Mouse (Mus musculus): ENCODE measurements at regions not wholly inside any gene's neighbourhood (a gene's known extent, or its start where the extent isn't known, plus 50 kb on each side); places are given as distances from the start of the nearest gene placed in this dataset.
"Not testable (repeated sequence)": the region's sequence is repeated elsewhere in the genome, so short reads cannot be mapped to it uniquely, and the experiment has no call there.

GRCm38 (mm10) chr3:82290373-82290772, 67.5 kb upstream of the Map9 start:
- no peak for DNase-seq (ENCODE audit: low read depth)

GRCm38 (mm10) chr3:82288996-82289395, 68.8 kb upstream of the Map9 start:
- no peak for DNase-seq (ENCODE audit: low read depth)

GRCm38 (mm10) chr3:82276977-82277714, 80.7 kb upstream of the Map9 start:
- no peak for DNase-seq (ENCODE audit: low read depth)

GRCm38 (mm10) chr3:82275822-82276203, 82.0 kb upstream of the Map9 start:
- no peak for DNase-seq (ENCODE audit: low read depth)

GRCm38 (mm10) chr3:82274945-82275821, 82.7 kb upstream of the Map9 start:
- peak; percentile 11 for DNase-seq (ENCODE audit: low read depth)

- DNase-seq (ENCODE audit: low read depth): no peak
Measured at GRCm38 (mm10) chr3:82274196-82274937, 83.5 kb upstream of the Map9 start.

- DNase-seq (ENCODE audit: low read depth): not testable (repeated sequence)
Measured at GRCm38 (mm10) chr3:82273511-82273910, 84.3 kb upstream of the Map9 start.

GRCm38 (mm10) chr3:82271965-82272364, 85.9 kb upstream of the Map9 start:
- no peak for DNase-seq (ENCODE audit: low read depth)

- no peak for DNase-seq (ENCODE audit: low read depth)
Measured at GRCm38 (mm10) chr3:82265941-82266340, 91.9 kb upstream of the Map9 start.

- no peak for DNase-seq (ENCODE audit: low read depth)
Measured at GRCm38 (mm10) chr3:82261976-82262375, 95.9 kb upstream of the Map9 start.

- DNase-seq (ENCODE audit: low read depth): no peak
Measured at GRCm38 (mm10) chr3:82259986-82260652, 97.7 kb upstream of the Map9 start.

- DNase-seq (ENCODE audit: low read depth): no peak
Measured at GRCm38 (mm10) chr3:82250796-82251261, 105.2 kb upstream of the Gucy1a1 start.

GRCm38 (mm10) chr3:82249968-82250795, 104.6 kb upstream of the Gucy1a1 start:
- no peak for DNase-seq (ENCODE audit: low read depth)

GRCm38 (mm10) chr3:82236377-82237057, 90.9 kb upstream of the Gucy1a1 start:
- DNase-seq (ENCODE audit: low read depth): no peak

GRCm38 (mm10) chr3:82234306-82234705, 88.7 kb upstream of the Gucy1a1 start:
- DNase-seq (ENCODE audit: low read depth): no peak

- no peak for DNase-seq (ENCODE audit: low read depth)
Measured at GRCm38 (mm10) chr3:82223379-82223778, 77.8 kb upstream of the Gucy1a1 start.

- DNase-seq (ENCODE audit: low read depth): no peak
Measured at GRCm38 (mm10) chr3:82221924-82222323, 76.3 kb upstream of the Gucy1a1 start.

GRCm38 (mm10) chr3:82219192-82219885, 73.8 kb upstream of the Gucy1a1 start:
- DNase-seq (ENCODE audit: low read depth): not testable (repeated sequence)

GRCm38 (mm10) chr3:82214566-82215465, 69.2 kb upstream of the Gucy1a1 start:
- no peak for DNase-seq (ENCODE audit: low read depth)

Measured in fibroblast of lung, adult 2 months (primary cell).